Mouse (Mus musculus): ENCODE measurements at regions not wholly inside any gene's neighbourhood (a gene's known extent, or its start where the extent isn't known, plus 50 kb on each side); places are given as distances from the start of the nearest gene placed in this dataset.

DNA sequence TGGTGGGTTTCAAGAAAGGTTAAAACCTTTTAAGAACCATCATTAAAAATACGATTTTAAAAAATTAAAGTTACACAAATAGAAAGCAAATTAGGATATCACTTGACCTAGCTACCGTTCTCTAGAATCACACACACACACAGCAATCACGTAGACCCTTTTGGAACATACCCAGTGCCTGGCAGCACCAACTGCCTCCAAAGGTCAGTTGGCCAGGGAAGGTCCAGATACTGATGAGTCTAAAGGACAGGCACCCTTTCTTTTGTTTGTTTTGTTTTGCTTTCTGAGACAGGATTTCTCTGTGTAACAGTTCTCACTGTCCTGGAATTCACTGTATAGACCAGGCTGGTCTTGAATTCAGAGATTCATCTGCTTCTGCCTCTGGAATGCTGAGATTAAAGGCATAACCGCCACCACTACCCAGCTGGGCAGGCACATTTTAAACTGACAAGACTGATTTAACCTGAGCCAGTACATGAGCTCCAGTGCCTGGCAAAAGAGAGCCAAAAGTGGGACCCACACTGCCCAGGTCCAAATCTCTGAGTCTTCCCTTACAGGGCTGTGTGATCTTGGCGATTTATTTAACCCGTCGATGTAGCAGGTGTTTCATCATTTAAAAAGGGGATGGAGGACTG lies 353.0 kb downstream of the Pmp22 start:
- no peak for DNase-seq (ENCODE audit: low read depth, low spot score)

DNA sequence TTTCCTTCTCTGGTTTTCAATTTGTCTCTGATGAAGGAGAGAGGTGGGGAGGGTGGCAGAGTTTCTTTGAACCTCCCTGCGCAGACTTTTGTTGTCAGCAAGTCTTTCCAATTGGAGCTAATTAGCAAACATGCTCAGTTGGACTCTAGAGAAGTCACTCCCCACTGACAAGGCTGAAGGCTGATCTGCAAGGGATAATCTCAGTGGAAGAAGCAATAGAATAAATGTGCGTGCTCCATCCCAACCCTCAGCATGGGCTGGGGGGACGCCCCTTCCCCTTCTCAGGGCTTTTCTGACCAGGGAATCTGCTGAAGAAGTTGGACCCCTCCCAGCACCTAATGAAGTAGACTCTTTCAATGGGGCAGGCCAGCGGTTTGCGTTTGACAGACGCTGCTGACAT lies 353.8 kb downstream of the Pmp22 start:
- no peak for DNase-seq (ENCODE audit: low read depth, low spot score)

DNA sequence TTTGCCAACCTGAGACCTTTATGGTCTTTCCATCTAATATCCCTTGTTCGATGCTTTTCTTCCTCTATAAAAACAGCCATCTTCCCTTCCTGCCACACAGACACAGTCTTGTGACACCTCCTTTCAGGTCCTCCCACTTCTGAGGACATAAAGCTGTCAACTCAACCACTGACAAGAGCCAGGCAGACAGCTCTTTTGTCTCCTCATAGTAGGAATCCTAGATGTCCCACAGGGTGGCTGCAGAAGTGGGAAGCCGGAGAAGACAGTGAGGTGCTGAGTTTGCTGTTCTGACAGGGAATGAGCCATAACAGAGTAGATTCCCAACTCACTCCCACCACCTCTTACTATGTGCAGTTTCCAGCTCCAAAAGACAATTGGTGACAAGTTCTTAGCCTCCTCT lies 358.4 kb downstream of the Pmp22 start:
- no peak for DNase-seq (ENCODE audit: low read depth, low spot score)

DNA sequence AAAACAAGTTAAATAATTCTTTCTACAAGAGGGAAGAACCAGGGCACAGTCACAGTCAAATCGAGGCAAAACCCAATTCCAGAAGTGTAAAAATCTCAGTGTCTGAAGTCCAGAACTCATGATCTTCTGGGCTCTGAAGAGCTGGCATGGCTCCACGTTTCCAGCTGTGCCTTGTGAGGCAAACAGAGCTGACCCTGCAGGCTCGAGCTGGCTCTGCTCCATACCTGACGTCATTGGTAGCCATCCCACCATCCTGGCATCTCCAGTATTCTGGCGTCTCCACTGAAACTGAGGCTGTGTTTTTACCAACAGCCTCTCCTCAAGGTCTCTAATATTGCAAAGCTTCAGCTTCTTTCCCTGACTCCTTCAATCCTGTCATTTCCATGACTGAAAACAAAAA lies 373.4 kb downstream of the Pmp22 start:
- no peak for DNase-seq (ENCODE audit: low read depth, low spot score)

DNA sequence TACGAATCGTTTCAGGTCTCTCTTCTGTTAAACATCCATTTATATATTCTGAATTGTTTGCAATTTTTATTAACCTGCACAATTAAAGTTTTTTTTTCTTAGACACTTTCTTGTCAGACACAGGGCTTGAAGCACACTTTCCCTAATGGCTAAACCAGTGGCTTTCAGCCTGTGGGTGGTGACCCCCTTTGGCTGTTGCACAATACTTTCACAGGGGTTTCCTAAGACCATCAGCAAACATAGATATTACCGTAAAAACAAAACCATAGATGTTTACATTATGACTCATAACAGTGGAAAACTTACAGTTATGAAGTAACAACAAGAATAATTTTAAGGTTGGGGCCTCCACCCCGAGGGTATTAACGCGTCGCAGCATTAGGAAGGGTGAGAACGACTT lies 378.6 kb downstream of the Pmp22 start:
- no peak for DNase-seq (ENCODE audit: low read depth, low spot score)

DNA sequence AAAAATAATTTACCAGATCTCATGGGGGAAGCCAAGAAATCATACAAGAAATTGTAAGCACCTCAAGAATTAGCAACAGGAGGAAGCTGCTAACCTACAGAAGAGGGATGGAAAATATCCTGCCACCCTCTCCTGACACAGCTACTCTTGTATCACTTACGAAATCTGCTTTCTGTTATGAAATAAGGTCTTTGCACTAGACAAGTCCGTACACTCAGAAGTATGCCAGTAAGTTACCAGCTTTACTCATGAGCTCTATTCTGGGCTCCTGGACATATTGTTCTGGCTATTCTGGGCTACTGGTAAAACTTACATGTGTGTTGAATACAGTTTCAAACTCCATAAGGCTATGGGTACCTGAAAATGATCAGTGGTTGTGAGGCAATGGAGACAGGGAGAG lies 379.9 kb downstream of the Pmp22 start:
- no peak for DNase-seq (ENCODE audit: low read depth, low spot score)

DNA sequence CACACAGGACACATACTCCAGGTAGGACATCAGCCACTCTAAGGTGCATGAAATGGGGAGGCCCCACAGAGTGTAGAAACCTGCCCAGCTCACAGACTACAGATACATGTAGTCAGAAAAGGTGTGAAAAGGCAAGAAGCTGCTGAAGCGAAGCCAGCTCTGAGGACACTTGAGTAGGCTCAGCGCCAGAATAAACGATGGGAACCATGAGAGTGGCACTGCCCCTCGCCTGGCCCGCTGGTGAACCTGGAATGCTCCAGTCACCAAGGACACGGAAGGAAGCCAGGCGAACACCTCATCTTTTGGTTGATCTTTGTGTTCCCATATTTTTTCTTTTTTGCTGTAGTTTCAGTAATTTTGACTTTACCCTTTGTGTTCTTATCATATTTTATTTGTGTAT lies 381.8 kb downstream of the Pmp22 start:
- DNase-seq (ENCODE audit: low read depth, low spot score), result no peak

DNA sequence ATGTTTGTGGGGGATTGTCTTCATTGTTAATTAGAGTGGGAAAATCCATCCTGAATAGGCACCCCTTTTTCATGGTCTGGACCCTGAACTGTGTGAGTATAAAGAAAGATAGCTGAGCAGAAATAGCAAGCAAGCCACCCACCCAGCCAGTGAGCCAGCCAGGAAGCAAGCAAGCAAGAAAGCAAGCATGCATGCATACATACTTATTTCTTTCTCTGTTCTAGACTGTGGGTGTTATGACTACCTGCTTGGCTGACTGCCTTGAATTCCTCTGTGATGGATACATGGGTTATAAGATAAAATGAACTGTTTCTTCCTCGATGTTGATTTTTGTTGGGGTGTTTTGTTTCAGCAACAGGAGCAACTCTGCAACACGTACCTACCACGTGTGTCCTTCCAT lies 385.8 kb downstream of the Pmp22 start:
- DNase-seq (ENCODE audit: low read depth, low spot score), result no peak

DNA sequence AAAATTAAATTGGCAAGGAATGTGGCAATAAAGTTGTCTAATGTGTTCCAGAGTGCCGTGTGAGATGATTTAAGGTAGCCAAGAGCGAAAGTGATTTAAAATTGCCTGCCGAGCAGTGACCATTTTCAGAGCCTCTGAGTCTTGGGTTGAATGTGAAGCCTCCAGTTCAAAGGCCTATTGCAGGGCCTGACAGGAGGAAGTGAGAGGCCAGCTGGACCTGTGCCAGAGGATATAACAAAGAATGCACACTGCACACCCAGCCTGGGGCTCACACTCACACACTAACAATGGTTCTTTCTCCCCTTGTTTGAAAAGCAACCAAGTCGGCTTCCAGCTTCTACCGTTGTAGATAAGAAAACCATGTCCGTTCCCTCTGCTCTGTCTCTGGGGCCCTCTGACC lies 390.1 kb downstream of the Pmp22 start:
- no peak for DNase-seq (ENCODE audit: low read depth, low spot score)

DNA sequence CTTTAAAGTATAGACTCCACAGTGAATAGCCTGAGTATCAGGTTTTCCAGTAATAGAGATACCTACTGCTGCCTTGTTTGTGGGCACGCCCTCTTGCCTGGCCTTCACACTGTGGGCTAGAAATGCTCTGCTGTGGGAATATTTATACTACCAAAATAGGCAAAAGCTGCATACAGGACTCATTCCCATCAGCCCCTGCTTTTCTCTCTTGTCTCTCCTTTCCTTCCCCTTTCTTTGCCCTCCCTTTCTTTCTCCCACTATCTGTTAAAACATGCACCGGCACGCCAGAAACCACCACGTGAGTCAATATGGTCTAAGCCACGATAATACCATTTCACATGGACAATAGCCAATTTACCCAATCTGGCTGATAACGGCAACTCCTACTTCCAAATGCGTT lies 395.5 kb downstream of the Pmp22 start:
- no peak for DNase-seq (ENCODE audit: low read depth, low spot score)

DNA sequence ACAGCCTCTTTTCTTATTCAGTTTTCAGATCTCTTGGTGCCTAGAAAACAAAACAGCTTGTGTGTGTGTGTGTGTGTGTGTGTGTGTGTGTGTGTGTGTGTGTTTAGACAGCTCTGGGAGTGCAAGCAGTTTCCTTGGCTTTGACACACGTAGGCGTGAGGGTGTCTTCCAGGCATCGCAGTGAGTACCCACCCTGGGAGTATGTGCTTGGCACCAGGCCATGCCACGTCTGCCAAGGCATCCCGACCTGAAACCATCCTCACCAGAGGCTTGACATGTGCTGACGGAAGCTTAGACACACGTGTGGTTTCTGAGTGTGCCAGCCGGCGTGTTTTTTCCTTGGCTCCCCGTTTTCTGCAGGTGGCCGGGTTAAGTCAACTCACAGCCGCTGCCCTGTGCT lies 396.6 kb downstream of the Pmp22 start:
- no peak for DNase-seq (ENCODE audit: low read depth, low spot score)

DNA sequence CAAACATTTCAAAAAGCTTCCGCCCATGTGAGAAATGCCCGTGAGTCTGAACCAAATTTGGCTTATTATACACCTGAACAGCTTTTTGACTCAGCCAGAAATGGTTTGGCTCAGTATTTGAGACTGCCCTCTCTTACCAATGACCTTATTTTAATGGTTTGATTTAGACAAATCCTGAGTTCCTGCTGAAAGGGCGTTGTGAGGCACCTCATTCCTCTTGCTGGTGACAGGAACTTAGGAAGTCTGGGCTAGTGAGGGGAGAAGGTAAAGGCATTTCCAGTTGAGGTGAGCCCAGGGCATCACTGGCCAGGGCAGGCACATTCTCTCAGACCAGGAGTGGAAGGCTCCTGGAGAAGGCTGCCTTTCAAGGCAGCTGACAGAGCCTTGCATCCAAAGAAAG lies 396.1 kb downstream of the Hs3st3b1 start:
- DNase-seq (ENCODE audit: low read depth, low spot score), result no peak

DNA sequence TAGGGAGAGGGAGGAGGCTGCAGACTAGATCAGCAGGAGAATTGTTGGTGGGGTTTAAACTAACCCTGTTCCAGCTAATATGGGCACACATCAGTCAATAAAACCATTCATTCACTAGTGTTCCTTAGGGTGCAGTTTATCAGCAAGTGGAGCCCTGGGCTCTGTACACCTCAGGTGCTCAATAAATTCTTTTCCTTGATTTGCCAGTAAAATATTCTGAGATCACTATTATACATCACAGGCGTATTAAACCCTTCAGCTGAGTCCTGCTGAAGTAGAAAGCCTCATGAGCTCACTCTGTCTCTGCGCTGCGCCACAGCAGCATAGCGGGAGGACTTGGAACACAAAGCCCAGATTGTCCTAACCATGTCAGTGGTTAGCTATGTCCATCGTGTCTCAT lies 389.3 kb downstream of the Hs3st3b1 start:
- no peak for DNase-seq (ENCODE audit: low read depth, low spot score)

DNA sequence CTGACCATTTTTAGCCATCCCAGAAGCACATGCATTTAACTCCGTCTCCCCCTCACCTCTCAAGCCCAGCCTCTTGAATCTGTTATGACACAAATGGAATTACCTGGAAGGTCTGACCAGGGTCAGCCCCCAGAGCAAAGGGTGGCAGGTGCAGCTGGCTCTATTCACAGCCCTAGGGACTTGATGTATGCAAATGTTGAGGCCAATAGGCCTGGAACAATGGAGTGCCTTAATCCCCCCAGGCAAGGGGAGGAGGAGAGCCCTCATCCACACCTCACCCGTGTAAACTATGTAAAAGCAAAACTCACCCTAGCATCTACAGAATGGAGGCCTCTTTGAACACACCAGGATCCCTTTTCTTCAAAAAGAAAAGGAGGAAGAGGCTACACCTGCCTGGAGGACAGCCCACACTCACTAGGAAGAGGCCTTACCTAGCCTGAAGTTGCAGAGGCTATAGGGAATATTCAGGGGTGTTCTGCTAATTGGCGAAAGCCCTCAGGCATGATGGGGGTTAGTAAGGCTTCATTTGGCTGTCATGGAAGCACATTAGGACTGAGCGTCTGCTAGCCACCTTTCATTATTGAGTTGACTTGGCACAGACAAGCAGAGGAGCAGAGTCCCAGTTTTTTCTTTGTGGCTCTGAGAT lies 388.4 kb downstream of the Hs3st3b1 start:
- no peak for DNase-seq (ENCODE audit: low read depth, low spot score)

DNA sequence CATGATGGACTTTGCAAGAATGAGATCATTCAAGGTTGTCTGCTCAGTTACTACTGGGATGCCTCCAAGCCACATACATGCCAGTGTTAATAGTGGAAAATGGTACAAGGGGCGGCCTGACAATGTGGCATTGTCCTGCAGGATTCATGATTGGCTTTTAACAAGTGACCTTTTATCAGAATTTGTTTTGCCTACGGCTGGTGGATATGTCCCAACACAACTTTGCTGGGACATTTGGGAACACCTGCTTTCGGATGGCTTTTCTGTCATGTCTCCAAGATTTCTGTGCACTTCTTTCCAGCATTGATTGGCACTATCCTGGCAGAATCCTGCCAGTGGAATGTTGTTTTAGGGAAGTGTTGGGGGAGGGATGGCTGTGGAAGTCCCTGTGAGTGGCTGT lies 384.4 kb downstream of the Hs3st3b1 start:
- DNase-seq (ENCODE audit: low read depth, low spot score), result no peak

DNA sequence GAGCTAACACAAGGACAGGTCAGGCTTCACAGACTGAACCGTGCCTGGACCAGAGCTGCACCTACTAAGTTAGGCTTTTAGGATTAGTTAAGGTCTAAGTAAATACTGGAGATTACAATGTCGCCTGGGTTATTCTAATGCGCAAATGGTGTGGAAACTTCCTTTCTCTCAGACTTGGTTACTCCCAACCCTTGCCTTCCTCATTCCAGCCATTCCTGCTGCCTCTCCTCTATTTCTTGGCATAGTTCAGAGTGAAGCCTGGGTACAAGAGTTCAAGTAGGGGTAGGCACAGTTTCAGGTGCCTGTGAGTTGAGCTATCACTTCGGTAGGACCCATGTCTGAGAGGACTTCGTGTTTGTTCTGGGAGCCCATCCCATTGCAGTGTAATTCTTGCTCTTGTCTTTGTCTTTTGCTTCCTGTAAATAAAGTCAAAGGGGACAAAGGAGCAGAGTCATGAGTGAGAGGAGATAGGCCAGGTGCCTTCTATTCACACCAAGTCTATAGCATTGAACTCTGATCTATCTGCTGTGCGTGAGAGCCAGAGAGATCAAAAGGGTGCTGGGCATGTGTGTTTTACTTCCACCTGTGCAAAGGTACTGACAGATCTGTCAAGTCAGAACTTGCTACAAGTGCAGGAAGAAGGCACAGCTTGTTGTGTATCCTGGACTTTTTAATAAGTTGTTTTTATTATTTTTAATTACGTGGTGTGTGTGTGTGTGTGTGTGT lies 378.0 kb downstream of the Hs3st3b1 start:
- DNase-seq (ENCODE audit: low read depth, low spot score), result no peak

DNA sequence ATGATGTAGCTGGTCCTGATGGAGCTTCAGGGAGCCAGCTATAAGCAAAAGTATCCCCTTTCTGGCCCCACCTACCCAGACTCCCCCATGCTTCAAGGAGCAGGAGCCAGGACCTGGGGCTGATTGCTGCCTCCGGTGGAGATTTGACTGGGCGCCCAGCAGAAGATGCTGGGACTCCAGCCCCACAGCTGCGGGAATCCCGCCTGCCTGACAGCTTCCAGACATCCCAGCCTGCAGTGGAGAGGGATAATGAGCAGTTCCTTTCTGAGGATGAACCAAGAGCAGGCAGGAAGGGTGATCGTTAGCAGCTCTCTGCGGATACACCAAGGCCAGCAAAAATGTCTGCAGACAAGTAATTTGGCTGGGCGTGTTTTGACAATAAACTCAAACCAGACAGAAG lies 376.6 kb downstream of the Hs3st3b1 start:
- DNase-seq (ENCODE audit: low read depth, low spot score), result no peak

DNA sequence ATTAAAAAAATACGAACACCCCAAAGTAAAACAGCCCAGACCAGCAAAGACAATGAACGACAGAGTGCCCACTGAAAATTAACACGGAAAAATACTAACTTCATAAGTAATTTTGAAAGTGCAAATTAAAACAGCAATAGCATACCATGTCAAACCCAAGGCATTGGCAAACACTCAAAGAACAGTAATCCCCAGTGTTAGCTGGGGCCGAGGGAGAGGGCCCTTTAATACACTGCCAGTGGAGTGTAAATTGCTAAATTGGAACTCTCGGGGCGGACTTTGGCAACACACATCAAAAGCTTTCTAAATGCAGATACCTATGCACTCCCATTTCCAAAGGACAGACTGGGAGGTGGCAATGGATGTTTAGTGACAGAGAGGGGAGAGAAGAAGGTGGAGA lies 361.6 kb downstream of the Hs3st3b1 start:
- no peak for DNase-seq (ENCODE audit: low read depth, low spot score)

DNA sequence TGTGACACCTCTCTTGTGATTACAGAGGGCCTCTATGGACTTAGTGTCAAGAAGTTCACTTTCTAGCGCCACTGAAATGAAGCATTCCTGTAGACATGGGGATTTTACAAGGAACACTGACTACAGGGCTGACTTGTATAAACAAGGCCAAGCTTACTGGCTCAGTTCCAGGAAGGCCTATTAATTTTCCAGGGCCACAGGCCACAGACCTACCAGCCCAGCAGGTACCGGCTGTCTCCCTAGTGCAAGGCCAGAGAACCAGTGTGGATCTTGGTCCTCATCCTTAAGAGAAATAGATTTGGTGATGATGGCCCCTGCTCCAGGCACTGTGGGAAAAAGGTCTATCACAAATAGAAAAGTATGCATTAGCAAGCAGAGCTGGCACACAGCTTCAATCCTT lies 359.4 kb downstream of the Hs3st3b1 start:
- DNase-seq (ENCODE audit: low read depth, low spot score), result no peak

DNA sequence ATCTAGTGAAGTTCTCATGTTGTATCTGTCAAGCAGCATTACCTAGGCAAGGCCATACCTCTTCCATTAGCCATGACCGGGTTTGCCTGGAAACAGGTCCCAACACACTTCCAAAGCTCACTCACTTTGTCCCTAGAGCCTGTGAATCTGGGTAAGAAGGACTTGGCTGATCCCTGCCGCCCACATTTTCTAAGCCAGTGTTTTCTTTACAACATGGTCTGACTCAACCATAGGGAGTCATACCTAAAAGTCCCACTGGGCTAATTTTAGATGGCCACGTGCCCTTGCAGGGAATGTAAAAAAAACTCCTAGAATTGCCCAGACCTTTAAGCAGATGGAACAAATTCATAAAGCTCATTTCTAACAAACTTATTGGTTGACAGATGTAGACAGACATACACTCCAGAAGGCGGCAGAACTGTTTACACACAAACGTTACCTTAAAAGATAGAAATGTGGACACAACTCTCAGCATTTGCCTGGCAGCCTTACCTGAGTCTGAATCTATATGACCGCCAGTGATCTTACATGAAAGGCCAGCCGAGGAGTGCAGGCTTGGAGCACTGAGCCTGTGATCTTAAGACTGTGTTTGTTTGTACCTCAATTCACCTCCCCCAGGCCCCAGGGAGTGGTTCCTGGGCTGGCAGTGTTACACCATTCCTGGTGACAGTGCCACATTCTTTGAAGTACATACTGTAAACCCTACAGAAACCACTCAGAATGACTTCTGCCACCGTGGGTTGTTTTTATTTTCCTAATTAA lies 356.4 kb downstream of the Hs3st3b1 start:
- DNase-seq (ENCODE audit: low read depth, low spot score), result no peak

DNA sequence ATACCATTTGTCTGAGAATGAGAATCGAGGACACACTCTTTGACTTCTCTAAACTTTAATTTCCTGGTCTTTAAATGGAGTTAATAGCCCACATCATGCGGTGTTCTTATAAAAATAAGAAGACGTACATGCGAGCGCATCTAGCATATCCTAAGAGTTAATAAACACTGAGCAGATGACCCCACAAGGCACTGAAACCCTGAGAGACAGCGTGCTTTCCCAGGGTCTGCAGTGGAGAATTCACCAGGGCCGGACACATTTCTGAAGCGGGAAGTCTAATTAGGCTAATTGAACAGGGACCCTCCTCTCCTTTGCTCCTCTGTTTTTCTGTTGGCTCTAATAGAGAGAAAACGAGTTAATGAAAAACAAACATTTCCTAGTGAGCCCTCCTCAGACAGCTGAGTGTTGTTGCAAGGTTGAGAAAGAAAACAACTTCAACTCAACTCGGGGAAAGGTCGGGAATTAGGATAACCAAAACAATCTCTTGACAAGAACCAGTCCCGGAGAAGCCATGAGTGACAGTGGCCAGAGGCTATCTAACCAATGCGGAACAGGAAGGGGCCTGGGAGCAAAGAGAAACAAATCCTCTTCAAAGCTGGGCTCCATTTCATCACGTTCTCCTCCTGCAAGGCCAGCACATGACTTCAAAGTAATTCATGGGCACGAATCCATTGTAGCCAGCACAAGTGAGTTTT lies 352.2 kb downstream of the Hs3st3b1 start:
- DNase-seq (ENCODE audit: low read depth, low spot score), result no peak

DNA sequence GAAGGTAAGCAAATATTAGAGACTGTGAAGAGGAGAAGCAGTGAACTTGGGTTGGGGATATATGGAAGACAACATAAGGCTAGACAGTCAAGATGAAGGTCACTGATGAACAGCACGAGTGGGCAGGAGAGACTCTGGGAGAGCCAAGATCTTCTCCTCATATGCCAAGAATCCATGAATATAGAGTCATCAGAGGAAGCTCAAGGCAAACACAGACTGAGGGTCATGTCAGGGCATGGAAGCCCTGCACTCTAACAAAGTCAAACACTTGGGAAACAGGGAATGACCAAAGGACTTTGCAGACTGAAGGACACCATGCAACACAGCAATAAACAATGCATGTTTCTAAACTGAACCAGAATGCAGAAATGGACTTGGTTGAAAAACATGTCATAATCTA lies 351.4 kb downstream of the Hs3st3b1 start:
- no peak for DNase-seq (ENCODE audit: low read depth, low spot score)
